ENCODE assay signal across 7 mouse cellular contexts in genomic region chr5:25529529-25530421, GRCm38 (mm10). TPM values are rescaled to one million over a fixed set of nuclear protein-coding genes. Genes with fewer than 3 reads are reported as not detected.
DNase-seq lines count a peak whose midpoint lies in the region; ATAC-seq lines count a peak whose summit lies in the region.

No protein-coding gene starts in this region.

- under 1% methylated on average over 83 of the region's 87 CpGs for WGBS in embryonic facial prominence, embryonic 12.5 days
- WGBS in limb, embryonic 11.5 days, result under 1% methylated on average over 72 of the region's 87 CpGs
- under 1% methylated on average over 85 of the region's 87 CpGs for WGBS in midbrain, embryonic 14.5 days

- H3K4me2 ChIP-seq in embryonic facial prominence, embryonic 12.5 days (replicated peaks), result peak overlapping the region; percentile 68
- H3K4me2 ChIP-seq in limb, embryonic 11.5 days (ENCODE audit: low read depth, severe bottlenecking), result peak overlapping the region; percentile 60
- H3K4me2 ChIP-seq in midbrain, embryonic 14.5 days (ENCODE audit: low read length), result peak overlapping the region; percentile 48

- H3K4me1 ChIP-seq in embryonic facial prominence, embryonic 12.5 days, result 0 out of 2 replicates have a peak, but pooled peaks cover 4% of the 10 kb centered on the region
- peaks cover 3% of the 10 kb centered on the region; the same call in 1 of the 2 replicates for H3K4me1 ChIP-seq in limb, embryonic 11.5 days (ENCODE audit: control insufficient read depth, insufficient read depth, low read length)
- no peaks in the 10 kb centered on the region for H3K4me1 ChIP-seq in midbrain, embryonic 14.5 days (ENCODE audit: control insufficient read depth, insufficient read depth, low read length)

- peak overlapping the region; percentile 94 for H3K27ac ChIP-seq in embryonic facial prominence, embryonic 12.5 days
- peak overlapping the region; percentile 83 for H3K27ac ChIP-seq in limb, embryonic 11.5 days (replicated peaks; ENCODE audit: low read depth, low read length)
- peak overlapping the region; percentile 98 for H3K27ac ChIP-seq in midbrain, embryonic 14.5 days (replicated peaks; ENCODE audit: low read depth, low read length)

- peak; percentile 100 for DNase-seq in adrenal gland, postnatal 25 days
- DNase-seq in heart, adult 11 months, result peak; percentile 100
- peak; percentile 100 for DNase-seq in kidney, adult 18-20 months
- DNase-seq in limb, embryonic 11.5 days (ENCODE audit: low spot score), result peak; percentile 99
- DNase-seq in midbrain, embryonic 14.5 days, result peak; percentile 100
- peak; percentile 98 to 100 for DNase-seq in spleen, adult 18-20 months

- no peaks in the 10 kb centered on the region for H3K36me3 ChIP-seq in embryonic facial prominence, embryonic 12.5 days
- no peaks in the 10 kb centered on the region for H3K36me3 ChIP-seq in limb, embryonic 11.5 days (ENCODE audit: control insufficient read depth, insufficient read depth, low read length)
- H3K36me3 ChIP-seq in midbrain, embryonic 14.5 days (ENCODE audit: control insufficient read depth, insufficient read depth, low read length), result no peaks in the 10 kb centered on the region

- H3K9ac ChIP-seq in embryonic facial prominence, embryonic 12.5 days, result peak overlapping the region; percentile 65
- peak overlapping the region; percentile 72 for H3K9ac ChIP-seq in limb, embryonic 11.5 days (ENCODE audit: low read length)
- peak overlapping the region; percentile 86 for H3K9ac ChIP-seq in midbrain, embryonic 14.5 days (replicated peaks; ENCODE audit: low read length)

- peak overlapping the region; percentile 81 for H3K4me3 ChIP-seq in embryonic facial prominence, embryonic 12.5 days
- peak overlapping the region; percentile 63 for H3K4me3 ChIP-seq in limb, embryonic 11.5 days (ENCODE audit: low read depth, low read length)
- H3K4me3 ChIP-seq in midbrain, embryonic 14.5 days (replicated peaks; ENCODE audit: low read depth, low read length), result peak overlapping the region; percentile 75

- no peaks in the 10 kb centered on the region for H3K27me3 ChIP-seq in embryonic facial prominence, embryonic 12.5 days
- no peaks in the 10 kb centered on the region for H3K27me3 ChIP-seq in limb, embryonic 11.5 days (ENCODE audit: control insufficient read depth, insufficient read depth, low read length)
- H3K27me3 ChIP-seq in midbrain, embryonic 14.5 days (ENCODE audit: control insufficient read depth, insufficient read depth, low read length), result no peaks in the 10 kb centered on the region

- no peaks in the 10 kb centered on the region for H3K9me3 ChIP-seq in embryonic facial prominence, embryonic 12.5 days
- H3K9me3 ChIP-seq in limb, embryonic 11.5 days (ENCODE audit: control insufficient read depth, low read length), result no peaks in the 10 kb centered on the region
- H3K9me3 ChIP-seq in midbrain, embryonic 14.5 days (ENCODE audit: control insufficient read depth, low read length), result no peaks in the 10 kb centered on the region

- ATAC-seq in embryonic facial prominence, embryonic 12.5 days (ENCODE audit: insufficient number of reproducible peaks, insufficient read depth, low FRiP score, low TSS enrichment), result peak; percentile 99
- peak; percentile 100 for ATAC-seq in limb, embryonic 11.5 days (ENCODE audit: insufficient number of reproducible peaks, low FRiP score, low TSS enrichment, low read depth)
- ATAC-seq in midbrain, embryonic 14.5 days (ENCODE audit: low FRiP score, low TSS enrichment), result peak; percentile 99

RNA-seq across cellular contexts. Expression of gene Cct8l1, which starts 13.9 kb away (rescaled TPM):
- not detected in 2 replicates for total RNA-seq in adrenal gland, postnatal 25 days (2021)
- polyA plus RNA-seq in embryonic facial prominence, embryonic 12.5 days (2016; fragmentation: Nextera tagmentation; extraction: Ambion mirVana), result not detected in 2 replicates
- not detected in 2 replicates for polyA plus RNA-seq in limb, embryonic 11.5 days (2014; fragmentation: Nextera tagmentation; extraction: Ambion mirVana)
- 0.22 TPM in 1 of 2 replicates, not detected in the other for polyA plus RNA-seq in midbrain, embryonic 14.5 days (2014; fragmentation: Nextera tagmentation; extraction: Ambion mirVana)

RNA-seq across cellular contexts. Expression of gene Kmt2c, which starts 31.2 kb away (rescaled TPM):
- 61.9 and 69.2 TPM in 2 replicates for total RNA-seq in adrenal gland, postnatal 25 days (2021)
- 19.1 and 20.0 TPM in 2 replicates for polyA plus RNA-seq in embryonic facial prominence, embryonic 12.5 days (2016; fragmentation: Nextera tagmentation; extraction: Ambion mirVana)
- 14.2 and 16.6 TPM in 2 replicates for polyA plus RNA-seq in limb, embryonic 11.5 days (2014; fragmentation: Nextera tagmentation; extraction: Ambion mirVana)
- 30.2 and 32.8 TPM in 2 replicates for polyA plus RNA-seq in midbrain, embryonic 14.5 days (2014; fragmentation: Nextera tagmentation; extraction: Ambion mirVana)

Comparison
In these comparisons a context has a peak if more than half of its experiments do, and no peak if none do; other contexts are left out.
1. Peak in every context shown above with its lines: DNase-seq, ATAC-seq, H3K4me3 ChIP-seq and H3K27ac ChIP-seq.